Mouse (Mus musculus) layer of hippocampus, adult 9-10 months (tissue): ENCODE data around the gene Cant1.
A peak's percentile ranks its signal among the peaks of the same experiment; 100 is the strongest.

ENCODE experiments used
- DNase-seq: peaks from one replicate; pipeline ENCODE4 v3.0.0; 2022; ENCODE audit warnings: low spot score

Gene Cant1

DNA sequence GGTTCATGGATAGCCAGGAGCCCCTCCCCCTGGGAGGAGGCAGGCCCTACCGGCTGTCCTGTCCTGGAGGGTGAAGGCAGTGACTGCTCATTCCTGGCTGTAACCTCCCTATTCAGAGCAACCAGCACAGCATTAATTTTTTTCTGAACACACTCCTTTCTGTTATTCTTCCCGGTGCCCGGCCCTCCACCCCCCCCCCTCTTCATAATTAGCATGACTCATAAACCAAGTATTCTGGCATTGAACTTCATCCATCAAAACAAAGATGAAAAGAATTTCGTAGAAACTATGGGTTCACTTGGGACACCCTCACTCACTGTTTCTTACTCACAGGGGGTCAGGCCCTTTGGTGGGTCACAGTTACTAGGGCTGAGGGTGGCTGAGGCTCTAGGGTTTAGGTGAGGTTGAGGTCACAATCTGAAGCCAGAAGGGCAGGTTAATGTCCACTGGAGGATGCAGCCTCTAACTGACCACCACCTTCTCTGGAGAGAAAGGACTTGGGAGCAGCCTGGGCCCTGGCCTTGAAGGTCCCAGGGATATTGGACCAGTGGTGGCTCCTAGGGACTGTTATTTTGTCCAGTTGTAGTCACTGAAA lies 11.5 kb upstream of the Cant1 start:
- DNase-seq = no peak

- no peak for DNase-seq
Observed at GRCm38 (mm10) chr11:118428944-118429709, 10.2 kb upstream of the Cant1 start.

- DNase-seq = no peak
Observed at GRCm38 (mm10) chr11:118428460-118428868, 9.6 kb upstream of the Cant1 start.

DNA sequence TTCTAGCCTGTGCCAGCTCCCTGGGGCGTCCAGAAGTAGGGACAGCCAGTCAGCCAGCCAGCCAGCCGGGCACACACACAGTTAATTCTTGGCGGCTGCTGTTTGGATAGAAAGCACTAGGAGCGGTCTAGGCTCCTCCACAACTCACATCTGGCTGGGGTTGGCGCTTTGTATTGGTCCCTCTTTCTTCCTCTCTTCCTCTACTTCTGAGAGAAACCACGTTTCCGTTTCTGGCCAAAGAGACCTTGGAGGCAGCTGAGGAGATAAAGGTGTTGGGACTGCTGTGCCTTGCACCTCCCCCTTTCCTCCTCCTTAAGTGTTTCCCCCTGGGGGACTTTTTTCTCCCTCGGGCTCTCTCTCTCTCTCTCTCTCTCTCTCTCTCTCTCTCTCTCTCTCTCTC lies 9.1 kb upstream of the Cant1 start, which contains the start of gene C1qtnf1:
Gene C1qtnf1, plus strand, starts transcription at position 218 of the 400 bp plus-strand sequence.
- DNase-seq = no peak

DNA sequence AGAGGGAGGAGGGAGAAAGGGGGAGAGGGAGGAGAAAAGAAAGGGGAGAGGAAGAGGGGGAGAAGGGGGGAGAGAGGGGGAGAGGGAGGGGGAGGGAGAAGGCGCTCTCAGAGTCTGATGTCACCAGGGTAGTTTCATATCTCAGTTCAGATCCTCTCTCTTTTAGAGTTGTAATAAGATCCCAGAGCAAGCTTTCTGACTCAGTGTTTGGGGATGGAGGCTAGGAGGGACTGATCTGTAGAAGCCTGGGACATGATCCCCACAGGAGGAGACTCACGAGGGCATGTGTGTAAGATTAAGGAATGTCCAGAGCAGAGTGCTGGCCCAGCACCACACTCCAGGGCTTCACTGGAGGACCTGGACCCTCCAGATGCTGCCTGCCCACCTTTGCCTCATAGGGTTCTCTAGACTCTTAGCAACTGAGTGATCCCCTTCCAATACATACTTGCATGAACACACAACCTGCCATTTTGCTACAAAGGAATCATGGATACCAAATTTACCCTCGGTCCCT lies 8.4 kb upstream of the Cant1 start:
- no peak for DNase-seq

- DNase-seq = no peak
Observed at GRCm38 (mm10) chr11:118426765-118427164, 7.9 kb upstream of the Cant1 start.

- no peak for DNase-seq
Observed at GRCm38 (mm10) chr11:118424621-118425335, 5.9 kb upstream of the Cant1 start.

- DNase-seq = peak; percentile 79
Observed at GRCm38 (mm10) chr11:118423266-118423971, 4.5 kb upstream of the Cant1 start.

DNA sequence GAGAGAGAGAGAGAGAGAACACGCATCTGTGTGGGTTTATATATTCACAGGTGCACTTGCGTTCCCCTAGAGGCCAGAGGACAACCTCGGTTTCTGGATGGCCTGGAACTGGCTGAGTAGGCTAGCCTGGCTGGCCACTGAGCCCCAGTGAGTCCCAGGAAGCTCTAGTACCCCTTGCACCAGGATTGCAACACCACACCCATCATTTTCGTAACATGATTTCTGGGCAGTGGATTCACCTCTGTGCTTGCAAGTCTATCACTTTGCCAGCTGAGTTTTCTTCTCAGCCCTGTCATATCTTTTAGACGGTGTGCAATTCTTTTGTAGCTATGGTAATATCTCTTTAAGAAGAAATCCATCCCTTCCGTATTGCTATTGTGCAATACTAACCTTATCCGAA lies 1.4 kb upstream of the Cant1 start:
- DNase-seq = no peak

- DNase-seq = no peak
Observed at GRCm38 (mm10) chr11:118418442-118418833, 448 bp downstream of the Cant1 start.

- no peak for DNase-seq
Observed at GRCm38 (mm10) chr11:118417496-118417895, 1.4 kb downstream of the Cant1 start.

DNA sequence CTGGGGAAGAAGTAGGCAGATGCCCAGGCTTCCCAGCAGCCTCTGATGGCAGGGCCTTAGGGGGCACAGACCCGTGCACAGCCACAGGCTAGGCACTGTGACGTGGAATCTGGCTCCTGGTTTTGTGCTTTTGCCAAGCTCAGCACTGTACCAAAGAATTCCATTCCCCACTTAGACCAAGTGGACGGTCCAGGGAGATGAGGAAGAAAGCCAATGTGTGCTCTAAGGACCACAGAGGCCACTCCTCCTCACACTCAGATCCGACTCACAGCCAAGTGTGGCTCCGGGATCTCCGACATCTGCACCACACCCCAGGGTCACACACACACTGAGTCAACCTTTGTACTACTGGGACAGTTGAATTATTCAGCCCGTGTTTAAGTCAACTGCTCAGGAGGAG lies 2.8 kb downstream of the Cant1 start:
- no peak for DNase-seq

DNA sequence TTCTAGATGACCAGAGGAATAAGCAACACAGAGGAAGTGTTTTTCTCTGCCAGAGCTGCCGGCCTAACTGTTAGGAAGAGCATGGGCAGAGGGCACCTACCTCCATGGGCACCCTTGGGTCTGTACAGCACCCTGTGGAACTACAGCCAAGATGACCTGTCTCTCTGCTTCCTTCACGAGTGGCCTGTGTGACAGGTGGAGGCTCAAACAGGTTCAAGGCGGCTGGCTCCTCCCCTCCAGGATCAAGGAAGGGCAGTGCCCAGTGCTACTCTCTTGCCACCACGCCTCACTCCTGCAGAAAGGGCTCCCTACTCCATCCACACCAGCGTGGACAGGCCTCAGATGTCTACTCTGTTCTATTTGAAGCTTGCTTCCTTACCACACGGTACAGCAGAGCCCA lies 3.3 kb downstream of the Cant1 start:
- no peak for DNase-seq

GRCm38 (mm10) chr11:118414270-118414669 lies 4.6 kb downstream of the Cant1 start:
- no peak for DNase-seq

- no peak for DNase-seq
Observed at GRCm38 (mm10) chr11:118413055-118413454, 5.8 kb downstream of the Cant1 start.

GRCm38 (mm10) chr11:118412601-118413000 lies 6.3 kb downstream of the Cant1 start:
- no peak for DNase-seq

DNA sequence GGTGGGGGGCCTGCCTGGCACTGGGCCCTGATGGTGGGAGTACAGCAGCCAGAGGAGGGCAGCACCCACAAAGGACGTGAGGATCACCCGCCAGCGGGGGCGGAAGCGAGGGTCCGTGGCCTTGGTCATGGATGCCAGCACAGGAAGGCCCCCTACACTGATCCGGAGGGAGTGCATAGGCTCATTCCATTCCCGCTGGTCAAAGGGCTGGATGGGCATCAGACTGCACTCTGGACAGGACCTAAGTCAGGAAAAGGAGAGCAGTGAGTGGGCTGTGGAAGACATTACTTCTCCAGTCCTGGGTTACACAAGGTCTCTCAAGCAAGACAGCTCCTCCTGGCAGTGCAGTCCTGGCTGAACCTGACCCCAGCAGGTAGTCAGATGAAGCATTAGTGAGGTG lies 7.6 kb downstream of the Cant1 start:
- DNase-seq = no peak

DNA sequence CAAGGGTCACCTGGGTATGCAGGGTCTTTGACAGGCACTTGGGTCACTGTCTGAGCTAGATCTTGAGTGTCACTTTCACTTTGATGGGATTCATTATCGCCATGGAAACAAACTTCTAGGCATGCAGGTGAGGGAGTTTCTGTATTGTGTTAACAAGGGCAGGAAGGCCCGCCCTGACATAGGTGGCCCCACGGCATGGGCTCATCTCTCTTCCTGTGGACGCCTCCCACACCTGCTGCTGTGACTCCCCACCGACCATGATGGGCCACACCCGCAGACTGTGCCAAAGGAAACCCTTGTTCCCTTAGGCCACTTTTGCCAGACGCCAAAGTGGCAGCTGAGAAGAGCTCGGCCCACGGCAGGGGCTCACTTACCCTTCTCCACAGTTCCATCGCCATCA lies 8.4 kb downstream of the Cant1 start:
- no peak for DNase-seq

GRCm38 (mm10) chr11:118410073-118410444 lies 8.8 kb downstream of the Cant1 start:
- DNase-seq = no peak

GRCm38 (mm10) chr11:118409106-118410072 lies 9.5 kb downstream of the Cant1 start:
- DNase-seq = no peak
